Mouse (Mus musculus): ENCODE data around the gene Mob1a. TPM values are rescaled to one million over a fixed set of nuclear protein-coding genes. Genes with fewer than 3 reads are reported as not detected.

Gene Mob1a
- polyA plus RNA-seq, 2 experiments = 52.3 to 75.8 TPM

DNA sequence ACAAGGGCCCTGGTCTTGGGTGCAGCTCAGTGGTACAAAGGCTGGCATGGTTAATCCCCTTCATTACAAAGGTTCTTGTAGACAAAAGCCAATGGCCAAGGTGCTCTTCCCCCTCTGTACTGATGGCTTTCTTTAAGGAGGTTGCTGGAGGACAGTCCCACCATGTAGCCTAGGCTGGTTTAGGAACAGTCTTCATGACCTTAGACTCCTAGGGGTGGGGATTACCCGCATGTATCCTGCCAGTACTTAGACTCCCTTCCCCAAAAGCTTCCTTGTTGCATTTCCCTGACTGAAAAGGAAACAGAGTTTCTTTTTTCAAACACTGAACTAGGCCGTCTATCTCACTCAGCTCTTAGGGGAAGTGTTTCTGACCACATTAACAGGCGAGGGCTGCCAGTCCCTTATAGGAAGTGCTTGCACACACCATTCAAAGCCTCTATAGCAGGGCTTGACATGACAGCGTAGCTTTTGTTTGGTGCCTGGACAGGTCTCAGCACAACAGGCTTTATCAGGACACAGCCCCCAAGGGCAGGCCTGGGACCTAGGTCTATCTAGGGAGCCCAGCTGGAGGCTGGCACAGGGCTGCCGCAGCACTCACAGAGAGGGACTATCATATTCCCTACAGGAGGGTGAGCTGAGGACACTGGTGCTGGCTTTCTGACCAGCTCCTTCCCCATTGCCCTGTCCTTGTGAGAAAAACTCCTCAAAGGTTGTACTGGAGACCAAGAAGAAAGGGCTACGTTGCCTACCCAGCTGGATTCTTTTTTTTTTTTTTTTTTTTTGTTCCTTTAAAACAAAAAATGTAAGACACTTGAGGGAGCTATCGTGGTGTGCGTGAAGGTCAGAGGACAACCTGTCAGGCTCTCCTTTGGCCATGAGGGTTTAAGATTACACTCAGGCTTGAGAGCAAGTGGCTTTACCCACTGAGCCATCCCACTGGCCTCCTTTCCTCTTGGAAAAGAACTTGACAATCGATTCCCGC lies 56.0 kb downstream of the Mob1a start:
- no peak for ATAC-seq (ENCODE audit: low FRiP score, low read depth)
- Histone ChIP-seq H3K9me3 (ENCODE audit: control insufficient read depth, low read length) (no peaks in the 10 kb centered on the region), H3K9ac (ENCODE audit: low read depth, low read length, severe bottlenecking) (no peak overlapping the region), H3K4me1 (ENCODE audit: control insufficient read depth, insufficient read depth, low read length) (no peaks in the 10 kb centered on the region), H3K36me3 (ENCODE audit: control insufficient read depth, insufficient read depth, low read length) (peaks cover 93% of the 10 kb centered on the region), H3K4me3 (replicated peaks; ENCODE audit: low read length) (no peak overlapping the region), H3K27me3 (ENCODE audit: control insufficient read depth, insufficient read depth, low read length) (no peaks in the 10 kb centered on the region), H3K4me2 (replicated peaks; ENCODE audit: low read depth, low read length, severe bottlenecking) (no peak overlapping the region), H3K27ac (replicated peaks; ENCODE audit: low read depth, low read length) (no peak overlapping the region)
- no peak for DNase-seq (ENCODE audit: low spot score)
- whole genome bisulfite sequencing = 88% methylated on average over 10 of the region's 10 CpGs
- TF ChIP-seq POLR2A (IDR thresholded peaks at IDR 0.05; ENCODE audit: borderline replicate concordance, extremely low read depth, insufficient read depth, insufficient read length) = no peak

DNA sequence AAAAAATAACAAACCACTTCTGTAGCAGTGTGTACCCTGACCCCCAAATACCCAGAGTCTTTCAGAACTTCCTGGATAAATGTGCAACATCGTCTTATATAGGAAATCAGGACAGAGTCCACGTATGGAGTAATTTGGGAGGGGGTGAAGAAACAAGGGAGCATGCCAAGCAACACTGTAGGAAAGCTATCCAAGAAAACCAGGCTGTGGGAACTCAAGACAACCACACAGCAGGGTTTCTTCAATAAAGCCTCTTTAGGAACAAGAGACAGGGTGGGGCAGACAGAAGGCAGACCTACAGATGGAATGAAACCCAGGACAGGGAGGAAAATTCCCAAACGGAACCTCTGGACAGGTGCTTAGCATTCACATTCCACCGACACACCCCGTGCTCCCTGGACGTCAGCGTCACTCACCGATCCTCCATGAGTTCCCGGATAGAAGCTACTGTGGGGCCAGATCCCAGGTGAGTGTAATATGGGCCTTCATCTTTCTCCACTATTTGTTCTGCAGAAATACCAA lies 59.8 kb downstream of the Mob1a start:
- WGBS = 88% methylated on average over 9 of the region's 9 CpGs
- peaks cover 74% of the 10 kb centered on the region for H3K36me3 ChIP-seq (ENCODE audit: control insufficient read depth, insufficient read depth, low read length)
- ATAC-seq (ENCODE audit: low FRiP score, low read depth) = no peak

DNA sequence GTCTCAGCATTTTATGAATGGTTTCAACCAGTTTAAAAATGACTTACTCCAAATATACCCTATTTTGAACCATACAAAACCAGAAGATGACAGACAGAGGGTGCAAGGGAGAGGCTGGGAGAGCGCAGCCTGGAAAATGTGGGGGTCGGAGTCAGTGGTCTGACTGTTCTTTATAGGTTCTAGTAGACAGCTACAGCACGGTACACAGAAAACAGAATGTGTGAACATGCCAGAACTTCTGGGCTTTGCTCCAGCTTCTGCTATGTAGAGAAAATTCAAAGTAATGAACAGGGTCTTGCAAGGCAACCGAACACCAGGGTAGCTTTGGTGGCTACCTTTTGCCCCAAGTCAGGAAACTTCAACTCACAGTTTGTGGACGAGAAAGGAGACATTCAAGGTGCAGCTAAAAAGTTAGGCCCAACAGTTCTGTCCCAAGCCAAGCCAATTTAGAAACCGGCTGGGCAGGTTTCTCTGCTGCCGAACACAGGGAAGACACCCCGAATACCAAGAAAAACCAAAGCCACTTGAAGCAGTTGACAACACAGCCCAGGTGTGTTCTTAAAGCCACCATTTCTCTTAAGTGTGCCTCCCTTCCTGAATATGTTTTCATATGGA lies 66.5 kb downstream of the Mob1a start:
- Histone ChIP-seq H3K36me3 (ENCODE audit: control insufficient read depth, insufficient read depth, low read length) (peaks cover 72% of the 10 kb centered on the region), H3K9ac (ENCODE audit: low read depth, low read length, severe bottlenecking) (no peak overlapping the region), H3K27me3 (ENCODE audit: control insufficient read depth, insufficient read depth, low read length) (no peaks in the 10 kb centered on the region), H3K4me2 (replicated peaks; ENCODE audit: low read depth, low read length, severe bottlenecking) (no peak overlapping the region), H3K27ac (replicated peaks; ENCODE audit: low read depth, low read length) (peak overlapping the region; percentile 6; the same call in 1 of the 2 replicates), H3K4me1 (ENCODE audit: control insufficient read depth, insufficient read depth, low read length) (peaks cover 7% of the 10 kb centered on the region; the same call in 1 of the 2 replicates), H3K4me3 (replicated peaks; ENCODE audit: low read length) (no peak overlapping the region), H3K9me3 (ENCODE audit: control insufficient read depth, low read length) (no peaks in the 10 kb centered on the region)
- ATAC-seq (ENCODE audit: low FRiP score, low read depth) (no peak), DNase-seq (ENCODE audit: low spot score) (peak; percentile 47)
- TF ChIP-seq POLR2A (IDR thresholded peaks at IDR 0.05; ENCODE audit: borderline replicate concordance, extremely low read depth, insufficient read depth, insufficient read length) = no peak
- 67% methylated on average over 8 of the region's 8 CpGs for WGBS

More for the DNA sequence above, 59.8 kb downstream of the Mob1a start:
- no peaks in the 10 kb centered on the region for H3K27me3 ChIP-seq (ENCODE audit: control insufficient read depth, insufficient read depth, low read length)
- DNase-seq (ENCODE audit: low spot score) = no peak
- no peak for TF ChIP-seq POLR2A (IDR thresholded peaks at IDR 0.05; ENCODE audit: borderline replicate concordance, extremely low read depth, insufficient read depth, insufficient read length)
- no peaks in the 10 kb centered on the region for H3K4me1 ChIP-seq (ENCODE audit: control insufficient read depth, insufficient read depth, low read length)
- no peak overlapping the region for H3K4me3 ChIP-seq (replicated peaks; ENCODE audit: low read length)
- no peak overlapping the region for H3K27ac ChIP-seq (replicated peaks; ENCODE audit: low read depth, low read length)
- H3K9me3 ChIP-seq (ENCODE audit: control insufficient read depth, low read length) = no peaks in the 10 kb centered on the region
- no peak overlapping the region for H3K4me2 ChIP-seq (replicated peaks; ENCODE audit: low read depth, low read length, severe bottlenecking)
- no peak overlapping the region for H3K9ac ChIP-seq (ENCODE audit: low read depth, low read length, severe bottlenecking)

Other genes starting within 250 kb of the Mob1a start
- 41.8 and 49.8 TPM in 2 replicates for gene Pcgf1, start 248.1 kb upstream of the Mob1a start, polyA plus RNA-seq (2012; rRNA removed)
- 28.2 and 35.5 TPM in 2 replicates for gene Pcgf1, start 248.1 kb upstream of the Mob1a start, polyA plus RNA-seq (2014; fragmentation: Nextera tagmentation; extraction: Ambion mirVana)
- 0.54 and 1.2 TPM in 2 replicates for gene Lbx2, start 239.6 kb upstream of the Mob1a start, polyA plus RNA-seq (2012; rRNA removed)
- 0.52 and 0.87 TPM in 2 replicates for gene Lbx2, start 239.6 kb upstream of the Mob1a start, polyA plus RNA-seq (2014; fragmentation: Nextera tagmentation; extraction: Ambion mirVana)
- 5.2 and 8.7 TPM in 2 replicates for gene Ccdc142, start 224.4 kb upstream of the Mob1a start, polyA plus RNA-seq (2012; rRNA removed)
- 2.7 and 3.0 TPM in 2 replicates for gene Ccdc142, start 224.4 kb upstream of the Mob1a start, polyA plus RNA-seq (2014; fragmentation: Nextera tagmentation; extraction: Ambion mirVana)
- gene Gm42688, start 224.4 kb upstream of the Mob1a start, polyA plus RNA-seq (2012; rRNA removed) = 7.0 and 7.7 TPM in 2 replicates
- gene Gm42688, start 224.4 kb upstream of the Mob1a start, polyA plus RNA-seq (2014; fragmentation: Nextera tagmentation; extraction: Ambion mirVana) = 2.5 and 4.5 TPM in 2 replicates
- 101 and 112 TPM in 2 replicates for gene Mrpl53, start 217.0 kb upstream of the Mob1a start, polyA plus RNA-seq (2012; rRNA removed)
- 124 and 125 TPM in 2 replicates for gene Mrpl53, start 217.0 kb upstream of the Mob1a start, polyA plus RNA-seq (2014; fragmentation: Nextera tagmentation; extraction: Ambion mirVana)
- 95.2 and 116 TPM in 2 replicates for gene Mogs, start 210.5 kb upstream of the Mob1a start, polyA plus RNA-seq (2012; rRNA removed)
- gene Mogs, start 210.5 kb upstream of the Mob1a start, polyA plus RNA-seq (2014; fragmentation: Nextera tagmentation; extraction: Ambion mirVana) = 47.1 and 50.9 TPM in 2 replicates
- 191 and 267 TPM in 2 replicates for gene Wbp1, start 204.5 kb upstream of the Mob1a start, polyA plus RNA-seq (2012; rRNA removed)
- gene Wbp1, start 204.5 kb upstream of the Mob1a start, polyA plus RNA-seq (2014; fragmentation: Nextera tagmentation; extraction: Ambion mirVana) = 83.0 and 104 TPM in 2 replicates
- gene Ino80b, start 200.6 kb upstream of the Mob1a start, polyA plus RNA-seq (2012; rRNA removed) = 35.9 and 36.8 TPM in 2 replicates
- 14.7 and 14.9 TPM in 2 replicates for gene Ino80b, start 200.6 kb upstream of the Mob1a start, polyA plus RNA-seq (2014; fragmentation: Nextera tagmentation; extraction: Ambion mirVana)
- 151 and 218 TPM in 2 replicates for gene Rtkn, start 190.6 kb upstream of the Mob1a start, polyA plus RNA-seq (2012; rRNA removed)
- gene Rtkn, start 190.6 kb upstream of the Mob1a start, polyA plus RNA-seq (2014; fragmentation: Nextera tagmentation; extraction: Ambion mirVana) = 40.7 and 46.2 TPM in 2 replicates
- gene Wdr54, start 169.6 kb upstream of the Mob1a start, polyA plus RNA-seq (2012; rRNA removed) = 13.1 and 17.9 TPM in 2 replicates
- gene Wdr54, start 169.6 kb upstream of the Mob1a start, polyA plus RNA-seq (2014; fragmentation: Nextera tagmentation; extraction: Ambion mirVana) = 5.5 and 7.3 TPM in 2 replicates
- gene 1700003E16Rik, start 169.6 kb upstream of the Mob1a start, polyA plus RNA-seq (2012; rRNA removed) = 0.21 and 0.26 TPM in 2 replicates
- 1.7 and 1.9 TPM in 2 replicates for gene 1700003E16Rik, start 169.6 kb upstream of the Mob1a start, polyA plus RNA-seq (2014; fragmentation: Nextera tagmentation; extraction: Ambion mirVana)
- gene Dctn1, start 160.1 kb upstream of the Mob1a start, polyA plus RNA-seq (2012; rRNA removed) = 128 and 140 TPM in 2 replicates
- gene Dctn1, start 160.1 kb upstream of the Mob1a start, polyA plus RNA-seq (2014; fragmentation: Nextera tagmentation; extraction: Ambion mirVana) = 82.0 and 89.0 TPM in 2 replicates
- gene Slc4a5, start 106.2 kb upstream of the Mob1a start, polyA plus RNA-seq (2012; rRNA removed) = 0.13 and 0.18 TPM in 2 replicates
- gene Slc4a5, start 106.2 kb upstream of the Mob1a start, polyA plus RNA-seq (2014; fragmentation: Nextera tagmentation; extraction: Ambion mirVana) = 0.25 TPM in 1 of 2 replicates, not detected in the other
- gene Mthfd2, start 108 bp upstream of the Mob1a start, polyA plus RNA-seq (2012; rRNA removed) = 26.3 and 27.3 TPM in 2 replicates
- gene Mthfd2, start 108 bp upstream of the Mob1a start, polyA plus RNA-seq (2014; fragmentation: Nextera tagmentation; extraction: Ambion mirVana) = 35.3 and 38.5 TPM in 2 replicates
- 26.7 and 55.1 TPM in 2 replicates for gene Bola3, start 23.1 kb downstream of the Mob1a start, polyA plus RNA-seq (2012; rRNA removed)
- gene Bola3, start 23.1 kb downstream of the Mob1a start, polyA plus RNA-seq (2014; fragmentation: Nextera tagmentation; extraction: Ambion mirVana) = 116 and 129 TPM in 2 replicates
- 21.1 and 24.9 TPM in 2 replicates for gene Tet3, start 133.1 kb downstream of the Mob1a start, polyA plus RNA-seq (2012; rRNA removed)
- 44.3 and 49.0 TPM in 2 replicates for gene Tet3, start 133.1 kb downstream of the Mob1a start, polyA plus RNA-seq (2014; fragmentation: Nextera tagmentation; extraction: Ambion mirVana)
- gene Dguok, start 181.0 kb downstream of the Mob1a start, polyA plus RNA-seq (2012; rRNA removed) = 89.0 and 104 TPM in 2 replicates
- gene Dguok, start 181.0 kb downstream of the Mob1a start, polyA plus RNA-seq (2014; fragmentation: Nextera tagmentation; extraction: Ambion mirVana) = 77.0 and 87.0 TPM in 2 replicates
- gene Actg2, start 210.2 kb downstream of the Mob1a start, polyA plus RNA-seq (2012; rRNA removed) = 5.1 and 5.3 TPM in 2 replicates
- 5.5 and 5.6 TPM in 2 replicates for gene Actg2, start 210.2 kb downstream of the Mob1a start, polyA plus RNA-seq (2014; fragmentation: Nextera tagmentation; extraction: Ambion mirVana)
- gene Stambp, start 246.7 kb downstream of the Mob1a start, polyA plus RNA-seq (2012; rRNA removed) = 20.3 and 21.3 TPM in 2 replicates
- gene Stambp, start 246.7 kb downstream of the Mob1a start, polyA plus RNA-seq (2014; fragmentation: Nextera tagmentation; extraction: Ambion mirVana) = 27.9 and 30.2 TPM in 2 replicates

Data from limb, embryonic 14.5 days (tissue).